Mouse (Mus musculus) adrenal gland, postnatal 4 days (tissue): ENCODE results near the gene Mynn. TPM values are rescaled to one million over a fixed set of nuclear protein-coding genes. Genes with fewer than 3 reads are reported as not detected.
"Not testable (repeated sequence)": the region's sequence is repeated elsewhere in the genome, so short reads cannot be mapped to it uniquely, and the experiment has no call there.

Experiments
- DNase-seq, 2 experiments: peaks; one replicate each; pipeline ENCODE4 v3.0.0; 2021 to 2022; ENCODE audit warnings: low spot score in 2 of 2, mixed read lengths in 2 of 2
- long read RNA-seq, 2 experiments: library from polyadenylated mRNA; stranded (forward); transcript quantifications; one replicate each; pipeline ENCODE4 v2.0.0; 2021
- total RNA-seq, 2 experiments: library from RNA; stranded (reverse); gene quantifications; 2 replicates each; pipeline ENCODE4 v1.2.3; 2021

The Mynn gene
- 10 to 100 TPM; 30.0 to 42.3 TPM for total RNA-seq
- long read RNA-seq, experiment 1, full-length matches to known transcripts, result 7 of 11 reads
- long read RNA-seq, experiment 1, partial matches to known transcripts, result 2 of 11 reads
- long read RNA-seq, experiment 1, other reads (novel, unspliced or antisense), result 2 of 11 reads
- long read RNA-seq, experiment 2, full-length matches to known transcripts, result 12 of 24 reads
- long read RNA-seq, experiment 2, partial matches to known transcripts, result 1 of 24 reads
- long read RNA-seq, experiment 2, other reads (novel, unspliced or antisense), result 11 of 24 reads

- peak; percentile 76 to 95 for DNase-seq
These were observed at the start of gene Mynn for GRCm38 (mm10) chr3:30602065-30602739. TSS of gene Mynn (plus strand) at chr3:30602065.

GRCm38 (mm10) chr3:30553741-30554140, 48.1 kb upstream of the Mynn start:
- no peak for DNase-seq

GRCm38 (mm10) chr3:30560677-30561314, 41.1 kb upstream of the Mynn start:
- no peak for DNase-seq

GRCm38 (mm10) chr3:30566333-30566732, 35.5 kb upstream of the Mynn start:
- DNase-seq, result not testable (repeated sequence)

- no peak for DNase-seq
These were observed 28.3 kb upstream of the Mynn start for GRCm38 (mm10) chr3:30573549-30573948.

- DNase-seq, result no peak
These were observed 13.0 kb upstream of the Mynn start for GRCm38 (mm10) chr3:30588865-30589264.

GRCm38 (mm10) chr3:30592418-30592853, 9.4 kb upstream of the Mynn start:
- no peak for DNase-seq

GRCm38 (mm10) chr3:30593719-30594485, 8.0 kb upstream of the Mynn start:
- no peak for DNase-seq

- peak in 1 of 2 experiments; percentile 4 for DNase-seq
These were observed 6.6 kb upstream of the Mynn start for GRCm38 (mm10) chr3:30595111-30595832.

GRCm38 (mm10) chr3:30597271-30597670, 4.6 kb upstream of the Mynn start:
- no peak for DNase-seq

- DNase-seq, result no peak
These were observed 1.9 kb upstream of the Mynn start, which contains the start of gene Actrt3 for GRCm38 (mm10) chr3:30599711-30600545. TSS of gene Actrt3 (minus strand) at chr3:30599939.

GRCm38 (mm10) chr3:30600717-30601116, 1.1 kb upstream of the Mynn start:
- no peak for DNase-seq

- peak; percentile 55 to 60 for DNase-seq
These were observed 690 bp upstream of the Mynn start for GRCm38 (mm10) chr3:30601175-30601574.

- no peak for DNase-seq
These were observed 228 bp upstream of the Mynn start for GRCm38 (mm10) chr3:30601610-30602064.

GRCm38 (mm10) chr3:30602740-30603098, 854 bp downstream of the Mynn start:
- peak; percentile 49 to 57 for DNase-seq

- DNase-seq, result no peak
These were observed 1.4 kb downstream of the Mynn start for GRCm38 (mm10) chr3:30603256-30603655.

GRCm38 (mm10) chr3:30608999-30609398, 7.1 kb downstream of the Mynn start:
- no peak for DNase-seq

- DNase-seq, result no peak
These were observed 9.1 kb downstream of the Mynn start for GRCm38 (mm10) chr3:30610930-30611329.

GRCm38 (mm10) chr3:30620132-30620531, 18.3 kb downstream of the Mynn start:
- no peak for DNase-seq

GRCm38 (mm10) chr3:30633681-30634080, 31.8 kb downstream of the Mynn start:
- no peak for DNase-seq
